Mouse (Mus musculus) megakaryocyte, embryonic 14.5 days (primary cell): ENCODE data around the gene Fam205a2. TPM values are rescaled to one million over a fixed set of nuclear protein-coding genes. Genes with fewer than 3 reads are reported as not detected.
"Not testable (repeated sequence)": the region's sequence is repeated elsewhere in the genome, so short reads cannot be mapped to it uniquely, and the experiment has no call there.

ENCODE experiments used
- H3K27me3 ChIP-seq: replicated peaks from 2 replicates; pipeline ENCODE3; 2012; ENCODE audit warnings: inconsistent platforms
- H3K36me3 ChIP-seq: replicated peaks from 2 replicates; pipeline ENCODE3; 2012; ENCODE audit warnings: low read length, inconsistent platforms, mixed read lengths
- H3K4me1 ChIP-seq: 2 replicates; pipeline ENCODE4 v1.6.1; 2012; ENCODE audit warnings: inconsistent platforms
- H3K4me3 ChIP-seq: replicated peaks from 2 replicates; pipeline ENCODE3; 2012; ENCODE audit warnings: moderate library complexity, mild to moderate bottlenecking, inconsistent platforms
- H3K9me3 ChIP-seq: 2 replicates; pipeline ENCODE4 v1.6.1; 2012; ENCODE audit warnings: inconsistent platforms
- polyA plus RNA-seq: library from polyadenylated mRNA; stranded (reverse); fragments of >175 nt; gene quantifications from 2 replicates; pipeline ENCODE4 v1.2.3, GENCODE M21; 2012; ENCODE audit warnings: low replicate concordance; ENCODE audit not compliant: insufficient read depth

Fam205a2 gene
- not detected in 2 replicates for polyA plus RNA-seq

DNA sequence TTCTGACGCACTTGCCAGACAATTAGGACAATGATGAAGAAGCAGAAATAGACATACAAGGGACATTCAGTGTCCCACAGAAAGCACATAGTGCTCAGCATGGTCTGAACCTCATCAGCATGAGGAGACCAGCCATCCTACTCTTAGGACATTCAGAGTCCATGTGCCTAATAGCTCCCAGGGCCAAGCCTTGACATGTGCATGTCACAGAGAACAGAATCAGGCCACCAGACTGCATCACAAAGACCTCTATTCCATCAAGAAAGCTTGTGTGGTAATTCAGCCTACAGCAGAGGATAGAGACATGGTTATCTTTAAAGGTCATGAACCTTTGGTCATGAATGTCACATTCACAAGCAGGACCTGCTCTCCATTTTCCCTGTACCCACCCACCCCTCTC lies at the start of gene Fam205a2:
TSS of gene Fam205a2 (minus strand) at position 101 of the 400 bp plus-strand sequence.
- not testable (repeated sequence) for H3K36me3 ChIP-seq, H3K9me3 ChIP-seq, H3K4me3 ChIP-seq, H3K4me1 ChIP-seq, H3K27me3 ChIP-seq

Other genes with a start within 250 kb of the Fam205a2 start
- gene Gm21953, start 233.9 kb downstream of the Fam205a2 start, polyA plus RNA-seq = not detected in 2 replicates
- not detected in 2 replicates for gene Fam205a3, start 209.8 kb downstream of the Fam205a2 start, polyA plus RNA-seq
- gene Gm21586, start 88.8 kb downstream of the Fam205a2 start, polyA plus RNA-seq = not detected in 2 replicates
- gene Gm2163, start 61.4 kb downstream of the Fam205a2 start, polyA plus RNA-seq = not detected in 2 replicates
- gene Gm10591, start 84.0 kb upstream of the Fam205a2 start, polyA plus RNA-seq = not detected in 2 replicates
- gene Gm2564, start 101.5 kb upstream of the Fam205a2 start, polyA plus RNA-seq = not detected in 2 replicates
- not detected in 2 replicates for gene Ccl27b, start 127.1 kb upstream of the Fam205a2 start, polyA plus RNA-seq
- 1.1 TPM in 1 of 2 replicates, not detected in the other for gene Il11ra2, start 133.7 kb upstream of the Fam205a2 start, polyA plus RNA-seq
- not detected in 2 replicates for gene 4930578G10Rik, start 207.4 kb upstream of the Fam205a2 start, polyA plus RNA-seq
- gene Ccl19, start 228.4 kb upstream of the Fam205a2 start, polyA plus RNA-seq = not detected in 2 replicates
- not detected in 2 replicates for gene Ccl21a, start 245.8 kb upstream of the Fam205a2 start, polyA plus RNA-seq